Mouse (Mus musculus) embryonic stem cell, embryonic (primary cell): Measurements from ENCODE around the gene Wdr46.
"Not testable (repeated sequence)": the region's sequence is repeated elsewhere in the genome, so short reads cannot be mapped to it uniquely, and the experiment has no call there.

Experiments
- CTCF ChIA-PET, 4 experiments: fragments of 300-600 bp in 2 of 4; fragments of 350-600 bp in 2 of 4; sonication (Branson Sonifier 250); formaldehyde crosslinking; loops; one replicate each; lab custom pipeline; 2022; ENCODE audit warnings: inconsistent platforms in 2 of 4; lab: Charles Lee
- POLR2A ChIA-PET, 4 experiments: fragments of 300-600 bp in 2 of 4; fragments of 350-600 bp in 2 of 4; sonication (Branson Sonifier 250); formaldehyde crosslinking; loops; one replicate each; lab custom pipeline; 2022; ENCODE audit warnings: antibody characterized with exemption in 4 of 4, inconsistent platforms in 1 of 4; lab: Charles Lee

Wdr46 gene

GRCm38 (mm10) chr17:33980181-33981035 is 39.9 kb downstream of the Wdr46 start:
- ChIA-PET CTCF (interaction anchor here (0.6 to 3.2 kb wide), 20 partner anchors 8 to 1488 kb away, joined by 3 to 29 read pairs (median 5); partner anchors contain the start of genes Rps18 (in 1 of the 4), Rxrb (in 1 of the 4), Slc39a7 (in 1 of the 4) and Vps52 (in 1 of the 4)), POLR2A (interaction anchor here in 3 of 4 experiments (0.6 to 7.4 kb wide), 39 partner anchors 8 to 190 kb away, joined by 3 to 39 read pairs (median 4); partner anchors contain the start of genes Ndufa7 (in 3 of the 3), Rps18 (in 3 of the 3), Rps28 (in 3 of the 3) and Rxrb (in 3 of the 3))

GRCm38 (mm10) chr17:33981192-33981909 is 40.9 kb downstream of the Wdr46 start:
- ChIA-PET CTCF (interaction anchor here (0.5 to 3.2 kb wide), 23 partner anchors 9 to 1488 kb away, joined by 3 to 29 read pairs (median 6); partner anchors contain the start of genes Rps18 (in 1 of the 4), Rxrb (in 1 of the 4), Slc39a7 (in 1 of the 4) and Vps52 (in 1 of the 4)), POLR2A (interaction anchor here in 3 of 4 experiments (0.6 to 7.4 kb wide), 29 partner anchors 9 to 168 kb away, joined by 3 to 39 read pairs (median 5); partner anchors contain the start of genes Ndufa7 (in 3 of the 3), Rps28 (in 3 of the 3), Rxrb (in 3 of the 3) and Slc39a7 (in 3 of the 3))

- POLR2A ChIA-PET: interaction anchor here in 3 of 4 experiments (0.6 to 7.4 kb wide), 16 partner anchors 9 to 1438 kb away, joined by 3 to 39 read pairs (median 4); partner anchors contain the start of genes H2-K1 (in 2 of the 3), Rps18 (in 2 of the 3), Vps52 (in 2 of the 3) and B3galt4 (in 1 of the 3)
- CTCF ChIA-PET: interaction anchor here (0.6 to 3.2 kb wide), 30 partner anchors 9 to 1438 kb away, joined by 3 to 29 read pairs (median 5); partner anchors contain the start of genes Pfdn6 (in 1 of the 4), Rxrb (in 1 of the 4), Slc39a7 (in 1 of the 4) and Wdr46 (in 1 of the 4)
Measured at GRCm38 (mm10) chr17:33982136-33982535, 41.7 kb downstream of the Wdr46 start.

GRCm38 (mm10) chr17:33991788-33992664 is 51.6 kb downstream of the Wdr46 start:
- ChIA-PET CTCF (interaction anchor here (0.6 to 3.5 kb wide), 39 partner anchors 8 to 874 kb away, joined by 3 to 23 read pairs (median 4); partner anchors contain the start of genes Cd320 (in 1 of the 4), H2-K1 (in 1 of the 4), Rps18 (in 1 of the 4) and Rxrb (in 1 of the 4)), POLR2A (interaction anchor here in 3 of 4 experiments (0.6 to 2.0 kb wide), 19 partner anchors 8 to 392 kb away, joined by 3 to 7 read pairs (median 4); partner anchors contain the start of genes B3galt4 (in 2 of the 3), Rps18 (in 2 of the 3), Rxrb (in 2 of the 3) and Slc39a7 (in 2 of the 3))

- POLR2A ChIA-PET: interaction anchor here in 2 of 4 experiments (0.6 to 1.3 kb wide), 3 partner anchors 32 to 1273 kb away, joined by 3 to 4 read pairs (median 3); no protein-coding TSS in a partner anchor
- CTCF ChIA-PET: interaction anchor here in 3 of 4 experiments (0.6 to 1.5 kb wide), 4 partner anchors 22 to 1274 kb away, joined by 3 to 7 read pairs (median 4); no protein-coding TSS in a partner anchor
Measured at GRCm38 (mm10) chr17:33994959-33995358, 54.5 kb downstream of the Wdr46 start.

GRCm38 (mm10) chr17:33995651-33996050 is 55.2 kb downstream of the Wdr46 start:
- ChIA-PET POLR2A (interaction anchor here in 3 of 4 experiments (0.6 to 1.4 kb wide), 6 partner anchors 16 to 1272 kb away, joined by 3 to 4 read pairs (median 3); no protein-coding TSS in a partner anchor), CTCF (interaction anchor here in 2 of 4 experiments (1.4 to 1.9 kb wide), 2 partner anchors 27 to 1271 kb away, joined by 3 to 10 read pairs; no protein-coding TSS in a partner anchor)

- ChIA-PET CTCF (interaction anchor here (1.0 to 1.9 kb wide), 5 partner anchors 15 to 1269 kb away, joined by 3 to 10 read pairs (median 3); no protein-coding TSS in a partner anchor), POLR2A (interaction anchor here in 2 of 4 experiments (0.6 to 1.1 kb wide), 2 partner anchors 109 to 122 kb away, joined by 3 read pairs; partner anchors contain the start of gene H2-DMa (in 1 of the 2))
Measured at GRCm38 (mm10) chr17:33997025-33997424, 56.6 kb downstream of the Wdr46 start.

- CTCF ChIA-PET: not testable (repeated sequence)
- POLR2A ChIA-PET: interaction anchor here in 1 of 4 experiments (1.2 kb wide), 1 partner anchor 56 kb away, joined by 3 read pairs; no protein-coding TSS in a partner anchor
Measured at GRCm38 (mm10) chr17:33998697-33999096, 58.2 kb downstream of the Wdr46 start.
